Mouse (Mus musculus) naive thymus-derived CD4-positive, alpha-beta T cell, adult 5 months (primary cell): ENCODE measurements around the gene Krtap21-1. TPM values are rescaled to one million over a fixed set of nuclear protein-coding genes. Genes with fewer than 3 reads are reported as not detected.

Source experiments
- polyA plus RNA-seq: library from polyadenylated mRNA; unstranded; fragments of 100-300 nt; shearing (Covaris generic); gene quantifications from one replicate; pipeline ENCODE4 v1.2.1, GENCODE M21; 2017

Gene Krtap21-1
- polyA plus RNA-seq: not detected

DNA sequence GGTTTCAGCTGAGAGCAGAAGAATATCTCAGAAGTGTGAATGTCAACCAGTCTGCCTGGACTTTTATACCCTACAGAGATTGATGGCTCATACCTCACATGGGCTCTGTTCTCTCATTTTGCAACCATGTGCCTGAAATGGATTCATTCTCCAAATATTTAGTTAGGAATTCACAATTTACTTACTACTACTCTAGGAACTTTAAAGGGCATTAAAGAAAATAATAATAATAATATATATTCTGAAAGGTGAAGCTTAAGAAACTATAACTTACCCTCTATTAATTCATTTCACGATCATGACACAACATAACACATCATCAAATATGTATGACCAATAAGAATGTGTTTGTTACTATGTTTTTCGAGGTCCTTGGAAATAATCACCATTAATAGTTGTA lies at the start of gene Krtap21-1:
Gene Krtap21-1 (minus strand): TSS at position 101 of the 400 bp plus-strand sequence.

DNA sequence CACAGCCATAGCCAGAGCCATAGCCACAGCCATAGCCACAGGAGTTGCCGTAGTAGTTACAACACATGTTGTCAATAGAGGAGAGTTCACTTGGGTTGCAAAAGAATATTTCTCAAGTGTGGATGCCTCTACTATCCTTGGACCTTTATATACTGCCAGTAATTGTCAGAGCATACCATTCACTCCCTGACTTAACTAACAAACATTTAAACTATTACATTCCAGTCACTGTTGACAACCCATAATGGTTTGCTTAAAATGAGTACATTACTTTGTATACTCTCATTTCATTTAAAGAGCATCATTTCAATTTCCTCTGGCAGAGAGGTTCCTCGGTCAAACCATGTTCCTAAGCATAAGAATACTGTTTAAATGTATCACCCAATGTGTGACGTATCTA lies 16.3 kb upstream of the Krtap21-1 start, which contains the start of gene Krtap6-2:
Gene Krtap6-2 (minus strand): TSS at position 101 of the 400 bp plus-strand sequence.

Other genes with a start within 250 kb of the Krtap21-1 start
- gene Gm9789, start 245.9 kb downstream of the Krtap21-1 start, polyA plus RNA-seq: not detected
- not detected for gene Gm7735, start 234.4 kb downstream of the Krtap21-1 start, polyA plus RNA-seq
- not detected for gene 1110057P08Rik, start 229.1 kb downstream of the Krtap21-1 start, polyA plus RNA-seq
- not detected for gene Krtap20-2, start 198.0 kb downstream of the Krtap21-1 start, polyA plus RNA-seq
- not detected for gene Krtap6-2, start 16.2 kb upstream of the Krtap21-1 start, polyA plus RNA-seq
- not detected for gene Krtap8-1, start 84.1 kb upstream of the Krtap21-1 start, polyA plus RNA-seq
- gene Krtap7-1, start 104.5 kb upstream of the Krtap21-1 start, polyA plus RNA-seq: not detected
- gene Krtap11-1, start 167.3 kb upstream of the Krtap21-1 start, polyA plus RNA-seq: not detected